Mouse (Mus musculus): ENCODE measurements around the gene Dyrk2. TPM values are rescaled to one million over a fixed set of nuclear protein-coding genes. Genes with fewer than 3 reads are reported as not detected.

Dyrk2 gene
- polyA plus RNA-seq (2015; fragmentation: Nextera tagmentation; extraction: Ambion mirVana): 6.4 and 7.3 TPM in 2 replicates

DNA sequence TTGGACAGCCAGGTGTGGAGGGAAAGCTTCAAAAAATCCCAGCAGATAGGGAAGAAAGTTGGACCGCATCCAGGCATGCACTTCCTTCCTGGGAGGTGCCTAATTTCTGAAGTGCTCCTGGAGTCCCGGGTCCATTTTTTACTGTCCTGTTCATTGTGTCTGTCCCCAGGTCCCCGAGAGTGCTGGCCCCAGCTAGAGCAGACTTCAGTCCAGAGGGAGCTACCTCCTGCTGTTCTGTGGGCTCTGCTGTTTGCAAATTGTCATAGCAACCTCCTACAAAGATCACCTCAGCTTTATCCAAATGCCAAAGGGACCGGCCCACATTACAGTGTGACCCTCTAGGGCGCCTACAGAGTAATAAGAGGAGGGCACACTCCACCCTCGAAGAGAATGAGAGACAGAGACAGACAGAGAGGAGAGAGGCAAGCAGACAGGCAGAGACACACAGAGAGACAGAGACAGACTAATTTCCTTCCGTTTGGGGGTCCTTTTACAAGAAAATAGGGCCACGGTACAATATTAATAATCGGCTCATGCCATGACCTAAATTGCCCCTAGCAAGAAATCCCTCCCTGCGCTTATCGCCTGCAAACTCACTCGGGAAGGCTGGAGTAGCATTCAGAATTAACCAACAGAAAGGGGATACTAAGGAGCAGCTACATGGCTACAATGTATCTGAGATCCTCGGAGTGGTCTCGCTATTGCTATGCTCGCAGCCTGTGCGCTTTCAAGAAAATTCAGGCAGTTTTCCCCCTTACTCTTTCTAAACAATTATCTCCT is at the start of gene Dyrk2:
TSS of gene Dyrk2 (minus strand) at position 9 of the 780 bp plus-strand sequence.
- H3K36me3 ChIP-seq (ENCODE audit: control insufficient read depth, insufficient read depth, low read length): 0 out of 2 replicates have a peak, but pooled peaks cover under 1% of the 10 kb centered on the region
- peaks cover 5% of the 10 kb centered on the region; the same call in 1 of the 2 replicates for H3K4me1 ChIP-seq (replicated peaks; ENCODE audit: control insufficient read depth, insufficient read depth)
- 15% methylated on average over 16 of the region's 16 CpGs for WGBS
- H3K27ac ChIP-seq (replicated peaks): peak within 1 kb of the TSS; percentile 98
- peak within 1 kb of the TSS; percentile 96 for H3K4me3 ChIP-seq (ENCODE audit: low read depth, low read length)
- DNase-seq (ENCODE audit: low spot score) (peak; percentile 37), ATAC-seq (ENCODE audit: low FRiP score, low TSS enrichment) (no peak)
- peak within 1 kb of the TSS; percentile 98 for H3K9ac ChIP-seq (ENCODE audit: low read length)
- no peaks in the 10 kb centered on the region for H3K9me3 ChIP-seq (ENCODE audit: control insufficient read depth, low read length)
- H3K4me2 ChIP-seq (replicated peaks; ENCODE audit: low read depth): peak within 1 kb of the TSS; percentile 98
- H3K27me3 ChIP-seq (ENCODE audit: control insufficient read depth, insufficient read depth, low read length): no peaks in the 10 kb centered on the region
- TF ChIP-seq EP300 (optimal IDR thresholded peaks at IDR 0.05): no peak
- TF ChIP-seq CTCF (IDR thresholded peaks at IDR 0.05; ENCODE audit: low read depth): no peak

- Histone ChIP-seq H3K4me1 (replicated peaks; ENCODE audit: control insufficient read depth, insufficient read depth) (no peaks in the 10 kb centered on the region), H3K4me3 (ENCODE audit: low read depth, low read length) (no peak overlapping the region), H3K27me3 (ENCODE audit: control insufficient read depth, insufficient read depth, low read length) (no peaks in the 10 kb centered on the region), H3K9ac (ENCODE audit: low read length) (no peak overlapping the region), H3K9me3 (ENCODE audit: control insufficient read depth, low read length) (no peaks in the 10 kb centered on the region), H3K27ac (replicated peaks) (no peak overlapping the region), H3K4me2 (replicated peaks; ENCODE audit: low read depth) (no peak overlapping the region), H3K36me3 (ENCODE audit: control insufficient read depth, insufficient read depth, low read length) (no peaks in the 10 kb centered on the region)
- TF ChIP-seq EP300 (optimal IDR thresholded peaks at IDR 0.05) (no peak), CTCF (IDR thresholded peaks at IDR 0.05; ENCODE audit: low read depth) (no peak)
- ATAC-seq (ENCODE audit: low FRiP score, low TSS enrichment) (no peak), DNase-seq (ENCODE audit: low spot score) (no peak)
- WGBS: 84% methylated on average over 10 of the region's 10 CpGs
Observed at GRCm38 (mm10) chr10:118902625-118903024, 32.6 kb upstream of the Dyrk2 start.

DNA sequence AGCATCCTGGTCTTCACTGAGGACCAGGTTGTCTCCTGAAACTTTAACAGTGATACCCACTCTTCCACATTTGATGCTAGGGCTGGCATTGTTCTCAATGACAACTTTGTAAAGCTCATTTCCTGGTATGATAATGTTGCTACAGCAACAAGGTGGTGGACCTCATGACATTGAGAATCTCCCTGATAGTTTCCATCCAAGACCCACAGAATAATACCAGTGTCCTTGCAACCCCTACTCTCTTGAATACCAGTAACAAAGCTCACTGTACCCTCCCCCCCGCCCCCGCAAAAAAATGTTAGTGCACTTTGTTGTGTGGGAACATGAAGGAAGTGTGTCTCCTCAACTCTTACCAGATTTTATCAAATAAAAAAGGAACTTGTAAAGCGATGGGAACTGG is 23.6 kb upstream of the Dyrk2 start:
- DNase-seq (ENCODE audit: low spot score): no peak
- no peaks in the 10 kb centered on the region for H3K9me3 ChIP-seq (ENCODE audit: control insufficient read depth, low read length)
- no peak overlapping the region for H3K9ac ChIP-seq (ENCODE audit: low read length)
- H3K27ac ChIP-seq (replicated peaks): no peak overlapping the region
- H3K27me3 ChIP-seq (ENCODE audit: control insufficient read depth, insufficient read depth, low read length): no peaks in the 10 kb centered on the region
- H3K36me3 ChIP-seq (ENCODE audit: control insufficient read depth, insufficient read depth, low read length): no peaks in the 10 kb centered on the region
- no peak for ATAC-seq (ENCODE audit: low FRiP score, low TSS enrichment)
- no peak overlapping the region for H3K4me2 ChIP-seq (replicated peaks; ENCODE audit: low read depth)
- TF ChIP-seq EP300 (optimal IDR thresholded peaks at IDR 0.05): no peak
- no peak for TF ChIP-seq CTCF (IDR thresholded peaks at IDR 0.05; ENCODE audit: low read depth)
- H3K4me1 ChIP-seq (replicated peaks; ENCODE audit: control insufficient read depth, insufficient read depth): no peaks in the 10 kb centered on the region
- WGBS: 85% methylated on average over 3 of the region's 3 CpGs
- H3K4me3 ChIP-seq (ENCODE audit: low read depth, low read length): no peak overlapping the region

- no peaks in the 10 kb centered on the region for H3K9me3 ChIP-seq (ENCODE audit: control insufficient read depth, low read length)
- H3K36me3 ChIP-seq (ENCODE audit: control insufficient read depth, insufficient read depth, low read length): no peaks in the 10 kb centered on the region
- H3K27me3 ChIP-seq (ENCODE audit: control insufficient read depth, insufficient read depth, low read length): no peaks in the 10 kb centered on the region
- 88% methylated on average over 2 of the region's 2 CpGs for WGBS
- no peaks in the 10 kb centered on the region for H3K4me1 ChIP-seq (replicated peaks; ENCODE audit: control insufficient read depth, insufficient read depth)
- ATAC-seq (ENCODE audit: low FRiP score, low TSS enrichment) (no peak), DNase-seq (ENCODE audit: low spot score) (no peak)
- no peak overlapping the region for H3K4me2 ChIP-seq (replicated peaks; ENCODE audit: low read depth)
- no peak overlapping the region for H3K9ac ChIP-seq (ENCODE audit: low read length)
- TF ChIP-seq EP300 (optimal IDR thresholded peaks at IDR 0.05): no peak
- no peak for TF ChIP-seq CTCF (IDR thresholded peaks at IDR 0.05; ENCODE audit: low read depth)
- H3K27ac ChIP-seq (replicated peaks): no peak overlapping the region
- no peak overlapping the region for H3K4me3 ChIP-seq (ENCODE audit: low read depth, low read length)
Observed at GRCm38 (mm10) chr10:118884126-118884525, 14.1 kb upstream of the Dyrk2 start.

DNA sequence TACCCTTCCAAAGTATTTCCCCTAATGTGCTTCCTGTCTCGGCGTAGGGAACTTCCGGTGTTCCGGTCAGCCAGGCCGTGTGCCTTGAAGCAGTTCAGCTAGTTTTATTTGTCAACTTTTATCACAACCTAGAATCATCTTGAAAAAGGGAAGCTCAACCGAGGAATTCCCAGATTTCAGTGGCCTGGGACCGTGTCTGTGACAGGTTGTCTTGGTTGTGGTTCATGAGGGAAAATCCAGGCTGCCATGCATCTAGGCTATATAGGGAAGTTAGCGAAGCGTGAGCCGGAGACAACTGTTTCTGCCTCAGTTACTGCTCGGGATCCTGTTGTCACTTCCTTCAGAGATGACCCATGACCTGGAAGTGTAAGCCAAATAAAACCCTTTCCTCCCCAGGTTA is 13.3 kb upstream of the Dyrk2 start:
- H3K36me3 ChIP-seq (ENCODE audit: control insufficient read depth, insufficient read depth, low read length): no peaks in the 10 kb centered on the region
- H3K9ac ChIP-seq (ENCODE audit: low read length): no peak overlapping the region
- no peak overlapping the region for H3K4me3 ChIP-seq (ENCODE audit: low read depth, low read length)
- H3K27ac ChIP-seq (replicated peaks): no peak overlapping the region
- ATAC-seq (ENCODE audit: low FRiP score, low TSS enrichment) (no peak), DNase-seq (ENCODE audit: low spot score) (no peak)
- no peaks in the 10 kb centered on the region for H3K27me3 ChIP-seq (ENCODE audit: control insufficient read depth, insufficient read depth, low read length)
- H3K9me3 ChIP-seq (ENCODE audit: control insufficient read depth, low read length): no peaks in the 10 kb centered on the region
- TF ChIP-seq CTCF (IDR thresholded peaks at IDR 0.05; ENCODE audit: low read depth) (no peak), EP300 (optimal IDR thresholded peaks at IDR 0.05) (no peak)
- H3K4me2 ChIP-seq (replicated peaks; ENCODE audit: low read depth): no peak overlapping the region
- WGBS: 85% methylated on average over 11 of the region's 11 CpGs
- no peaks in the 10 kb centered on the region for H3K4me1 ChIP-seq (replicated peaks; ENCODE audit: control insufficient read depth, insufficient read depth)

- no peak for ATAC-seq (ENCODE audit: low FRiP score, low TSS enrichment)
- Histone ChIP-seq H3K27ac (replicated peaks) (no peak overlapping the region), H3K9me3 (ENCODE audit: control insufficient read depth, low read length) (no peaks in the 10 kb centered on the region), H3K4me2 (replicated peaks; ENCODE audit: low read depth) (no peak overlapping the region), H3K9ac (ENCODE audit: low read length) (no peak overlapping the region), H3K36me3 (ENCODE audit: control insufficient read depth, insufficient read depth, low read length) (no peaks in the 10 kb centered on the region), H3K4me1 (replicated peaks; ENCODE audit: control insufficient read depth, insufficient read depth) (no peaks in the 10 kb centered on the region), H3K4me3 (ENCODE audit: low read depth, low read length) (no peak overlapping the region), H3K27me3 (ENCODE audit: control insufficient read depth, insufficient read depth, low read length) (no peaks in the 10 kb centered on the region)
- TF ChIP-seq EP300 (optimal IDR thresholded peaks at IDR 0.05) (no peak), CTCF (IDR thresholded peaks at IDR 0.05; ENCODE audit: low read depth) (no peak)
- DNase-seq (ENCODE audit: low spot score): no peak
- WGBS: 54% methylated on average over 12 of the region's 12 CpGs
Observed at GRCm38 (mm10) chr10:118882258-118882885, 12.4 kb upstream of the Dyrk2 start.

Data from stomach, postnatal 0 days (tissue).